Mouse (Mus musculus): Measurements from ENCODE around the gene Agap1. TPM values are rescaled to one million over a fixed set of nuclear protein-coding genes. Genes with fewer than 3 reads are reported as not detected.

The Agap1 gene
- polyA plus RNA-seq, 1 experiment from 2014 or later: 28.6 TPM

DNA sequence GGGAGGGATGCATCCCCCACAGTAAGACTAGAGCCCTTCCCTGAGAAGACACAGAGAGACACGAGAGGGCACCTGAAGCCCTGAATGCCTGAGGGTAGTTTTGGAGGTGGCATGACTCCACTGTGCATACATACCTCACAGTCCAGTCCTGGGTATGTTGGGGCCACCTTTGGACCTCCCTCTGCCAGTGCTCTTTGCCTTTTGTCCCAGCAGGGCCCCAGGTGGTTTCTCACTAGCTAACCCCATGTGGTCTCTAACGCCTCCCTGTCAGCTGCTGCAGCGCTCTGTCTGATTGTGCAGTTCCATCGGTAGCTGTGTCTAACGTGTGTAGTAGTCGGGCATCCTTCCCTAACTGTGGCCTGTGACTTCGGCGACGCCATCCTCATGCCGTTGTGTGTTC, 172.3 kb downstream of the Agap1 start:
- DNase-seq (ENCODE audit: low spot score) (no peak), ATAC-seq (no peak)
- Histone ChIP-seq H3K4me1 (ENCODE audit: control insufficient read depth, insufficient read depth, low read length) (no peaks in the 10 kb centered on the region), H3K27me3 (replicated peaks; ENCODE audit: control insufficient read depth, insufficient read depth, low read length) (no peaks in the 10 kb centered on the region), H3K4me3 (ENCODE audit: low read depth, low read length) (no peak overlapping the region), H3K9ac (ENCODE audit: low read length) (no peak overlapping the region), H3K4me2 (ENCODE audit: low read length) (no peak overlapping the region), H3K36me3 (ENCODE audit: control insufficient read depth, insufficient read depth, low read length) (peaks cover 15% of the 10 kb centered on the region), H3K27ac (ENCODE audit: low read depth, low read length) (no peak overlapping the region), H3K9me3 (replicated peaks; ENCODE audit: control insufficient read depth, low read length) (no peaks in the 10 kb centered on the region)
- WGBS: 69% methylated on average over 10 of the region's 10 CpGs

DNA sequence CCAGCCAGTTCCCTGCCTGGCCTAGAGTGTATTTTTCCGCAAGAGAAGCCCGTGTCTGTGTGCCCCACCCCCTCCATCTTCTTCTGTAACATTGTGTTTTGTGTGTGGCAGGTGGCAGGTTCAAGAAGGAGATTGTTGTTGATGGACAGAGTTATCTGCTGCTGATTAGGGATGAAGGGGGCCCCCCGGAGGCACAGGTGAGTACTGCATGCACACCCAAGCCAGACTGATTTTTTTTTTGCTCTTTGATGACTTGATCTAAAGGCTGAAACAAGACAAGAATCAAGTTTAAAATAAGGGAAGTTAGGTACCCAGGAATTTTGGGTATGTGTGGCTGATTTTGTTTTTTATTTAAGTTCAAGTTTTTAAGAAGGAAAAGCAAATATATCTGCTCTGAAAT, 173.0 kb downstream of the Agap1 start:
- Histone ChIP-seq H3K9ac (ENCODE audit: low read length) (no peak overlapping the region), H3K4me1 (ENCODE audit: control insufficient read depth, insufficient read depth, low read length) (no peaks in the 10 kb centered on the region), H3K4me3 (ENCODE audit: low read depth, low read length) (no peak overlapping the region), H3K9me3 (replicated peaks; ENCODE audit: control insufficient read depth, low read length) (no peaks in the 10 kb centered on the region), H3K27me3 (replicated peaks; ENCODE audit: control insufficient read depth, insufficient read depth, low read length) (no peaks in the 10 kb centered on the region), H3K4me2 (ENCODE audit: low read length) (no peak overlapping the region), H3K27ac (ENCODE audit: low read depth, low read length) (no peak overlapping the region), H3K36me3 (ENCODE audit: control insufficient read depth, insufficient read depth, low read length) (peaks cover 19% of the 10 kb centered on the region)
- WGBS: 65% methylated on average over 3 of the region's 3 CpGs
- ATAC-seq (no peak), DNase-seq (ENCODE audit: low spot score) (no peak)

DNA sequence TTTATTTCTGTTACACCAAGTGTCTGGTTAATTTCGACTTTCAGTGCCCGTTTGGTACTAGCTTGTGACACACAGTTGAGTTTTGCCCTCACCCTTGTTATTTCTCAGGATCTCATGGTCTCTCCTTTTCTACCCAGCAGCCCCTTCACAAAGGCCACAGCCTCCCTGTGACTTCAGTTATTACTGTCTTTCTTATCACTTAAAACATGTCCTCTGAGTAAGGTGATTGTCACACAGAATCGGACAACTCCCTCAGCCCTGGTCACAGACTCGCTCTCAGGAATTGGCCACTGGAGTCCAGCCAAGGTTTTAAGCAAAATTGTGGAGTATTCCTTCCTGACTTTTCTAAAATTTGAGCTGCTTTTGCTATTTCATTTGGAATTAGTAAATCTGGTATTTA, 176.2 kb downstream of the Agap1 start:
- Histone ChIP-seq H3K4me1 (ENCODE audit: control insufficient read depth, insufficient read depth, low read length) (no peaks in the 10 kb centered on the region), H3K9me3 (replicated peaks; ENCODE audit: control insufficient read depth, low read length) (no peaks in the 10 kb centered on the region), H3K36me3 (ENCODE audit: control insufficient read depth, insufficient read depth, low read length) (peaks cover 43% of the 10 kb centered on the region), H3K4me2 (ENCODE audit: low read length) (no peak overlapping the region), H3K4me3 (ENCODE audit: low read depth, low read length) (no peak overlapping the region), H3K9ac (ENCODE audit: low read length) (no peak overlapping the region), H3K27me3 (replicated peaks; ENCODE audit: control insufficient read depth, insufficient read depth, low read length) (no peaks in the 10 kb centered on the region), H3K27ac (ENCODE audit: low read depth, low read length) (no peak overlapping the region)
- no peak for DNase-seq (ENCODE audit: low spot score)
- ATAC-seq: no peak
- 89% methylated on average over 4 of the region's 4 CpGs for WGBS

DNA sequence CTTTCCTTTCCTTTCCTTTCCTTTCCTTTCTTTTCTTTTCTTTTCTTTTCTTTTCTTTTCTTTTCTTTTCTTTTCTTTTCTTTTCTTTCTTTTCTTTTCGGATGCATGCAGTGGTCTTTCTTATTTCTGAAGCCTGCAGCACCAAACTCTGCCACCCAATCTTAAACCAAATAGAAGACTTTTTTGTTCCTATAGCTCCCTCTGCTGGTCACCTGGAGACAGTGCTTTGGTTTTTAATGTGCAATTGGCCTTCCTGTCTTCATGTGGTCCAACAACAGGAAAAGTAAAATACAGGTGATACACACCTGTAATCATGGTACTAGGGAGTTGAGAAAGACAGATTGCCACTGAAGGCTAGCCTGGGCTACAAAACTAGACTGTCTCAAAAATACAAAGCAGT, 177.1 kb downstream of the Agap1 start:
- no peak overlapping the region for H3K4me2 ChIP-seq (ENCODE audit: low read length)
- ATAC-seq: no peak
- H3K27ac ChIP-seq (ENCODE audit: low read depth, low read length): no peak overlapping the region
- H3K4me3 ChIP-seq (ENCODE audit: low read depth, low read length): no peak overlapping the region
- no peaks in the 10 kb centered on the region for H3K9me3 ChIP-seq (replicated peaks; ENCODE audit: control insufficient read depth, low read length)
- H3K4me1 ChIP-seq (ENCODE audit: control insufficient read depth, insufficient read depth, low read length): no peaks in the 10 kb centered on the region
- WGBS: 7% methylated on average over 1 of the region's 1 CpGs
- no peak overlapping the region for H3K9ac ChIP-seq (ENCODE audit: low read length)
- H3K36me3 ChIP-seq (ENCODE audit: control insufficient read depth, insufficient read depth, low read length): peaks cover 48% of the 10 kb centered on the region
- no peaks in the 10 kb centered on the region for H3K27me3 ChIP-seq (replicated peaks; ENCODE audit: control insufficient read depth, insufficient read depth, low read length)
- DNase-seq (ENCODE audit: low spot score): peak; percentile 83

DNA sequence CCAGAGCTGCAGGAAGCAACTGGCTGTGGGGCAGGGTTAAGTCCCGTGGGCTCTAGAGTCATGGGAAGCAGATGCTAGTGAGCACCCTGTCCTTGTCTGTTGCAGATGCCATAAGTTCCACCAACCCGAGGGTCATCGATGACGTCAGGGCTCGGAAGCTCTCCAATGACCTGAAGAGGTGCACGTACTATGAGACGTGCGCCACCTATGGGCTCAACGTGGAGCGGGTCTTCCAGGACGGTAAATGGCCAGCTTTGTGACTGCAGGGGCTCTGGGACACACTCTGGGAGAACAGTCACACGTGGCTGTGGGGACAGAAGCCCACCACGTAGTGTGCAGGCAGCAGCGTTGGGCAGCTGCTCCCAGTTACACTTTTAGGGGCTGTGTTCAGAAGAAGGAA, 179.4 kb downstream of the Agap1 start:
- Histone ChIP-seq H3K4me3 (ENCODE audit: low read depth, low read length) (no peak overlapping the region), H3K27ac (ENCODE audit: low read depth, low read length) (no peak overlapping the region), H3K36me3 (ENCODE audit: control insufficient read depth, insufficient read depth, low read length) (peaks cover 58% of the 10 kb centered on the region), H3K4me2 (ENCODE audit: low read length) (no peak overlapping the region), H3K9ac (ENCODE audit: low read length) (no peak overlapping the region), H3K9me3 (replicated peaks; ENCODE audit: control insufficient read depth, low read length) (no peaks in the 10 kb centered on the region), H3K27me3 (replicated peaks; ENCODE audit: control insufficient read depth, insufficient read depth, low read length) (no peaks in the 10 kb centered on the region), H3K4me1 (ENCODE audit: control insufficient read depth, insufficient read depth, low read length) (no peaks in the 10 kb centered on the region)
- no peak for ATAC-seq
- WGBS: 74% methylated on average over 14 of the region's 14 CpGs
- DNase-seq (ENCODE audit: low spot score): no peak

DNA sequence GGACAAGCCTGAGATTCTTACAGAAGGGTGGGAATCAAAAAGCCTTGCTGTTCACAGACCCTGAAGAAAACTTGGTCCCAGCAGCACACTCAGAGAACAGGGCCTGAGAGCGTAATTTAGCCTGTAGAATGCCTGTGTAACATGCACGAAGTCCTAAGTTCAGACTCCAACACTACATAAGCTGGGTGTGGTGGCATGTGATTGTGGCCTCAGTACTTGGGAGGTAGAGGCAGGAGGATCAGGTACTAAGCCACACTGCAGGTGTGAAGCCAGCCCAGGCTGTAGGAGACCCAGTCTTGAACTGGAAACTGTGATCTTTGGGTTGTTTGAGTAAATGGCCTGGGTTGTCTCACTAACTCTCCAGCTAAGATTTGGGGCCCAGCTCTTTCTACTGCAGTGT, 180.5 kb downstream of the Agap1 start:
- Histone ChIP-seq H3K9me3 (replicated peaks; ENCODE audit: control insufficient read depth, low read length) (no peaks in the 10 kb centered on the region), H3K27ac (ENCODE audit: low read depth, low read length) (no peak overlapping the region), H3K9ac (ENCODE audit: low read length) (no peak overlapping the region), H3K36me3 (ENCODE audit: control insufficient read depth, insufficient read depth, low read length) (peaks cover 47% of the 10 kb centered on the region), H3K27me3 (replicated peaks; ENCODE audit: control insufficient read depth, insufficient read depth, low read length) (no peaks in the 10 kb centered on the region), H3K4me1 (ENCODE audit: control insufficient read depth, insufficient read depth, low read length) (no peaks in the 10 kb centered on the region), H3K4me2 (ENCODE audit: low read length) (no peak overlapping the region), H3K4me3 (ENCODE audit: low read depth, low read length) (no peak overlapping the region)
- ATAC-seq (no peak), DNase-seq (ENCODE audit: low spot score) (no peak)
- WGBS: 89% methylated on average over 2 of the region's 2 CpGs

DNA sequence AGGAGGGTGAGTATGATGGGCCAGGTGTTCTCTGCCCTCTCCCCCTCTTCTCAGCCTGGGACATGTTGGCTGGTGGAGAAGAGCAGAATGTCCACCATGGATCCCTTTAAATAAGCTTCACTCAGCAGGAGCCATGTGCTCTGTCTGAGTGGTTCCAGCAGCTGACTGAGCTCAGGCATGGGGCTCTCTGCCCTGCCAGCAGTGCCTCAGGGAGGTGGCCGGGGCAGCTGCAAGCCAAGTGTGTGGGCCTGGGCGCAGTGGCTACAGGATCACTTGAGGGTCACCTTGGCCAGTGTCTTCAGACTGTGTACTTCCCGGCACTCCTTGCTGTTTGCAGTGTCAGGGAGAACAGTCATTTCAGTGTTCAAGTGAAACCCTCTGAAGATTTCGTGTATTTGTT, 183.1 kb downstream of the Agap1 start:
- ATAC-seq: no peak
- Histone ChIP-seq H3K27me3 (replicated peaks; ENCODE audit: control insufficient read depth, insufficient read depth, low read length) (no peaks in the 10 kb centered on the region), H3K36me3 (ENCODE audit: control insufficient read depth, insufficient read depth, low read length) (peaks cover 41% of the 10 kb centered on the region), H3K9me3 (replicated peaks; ENCODE audit: control insufficient read depth, low read length) (no peaks in the 10 kb centered on the region), H3K4me1 (ENCODE audit: control insufficient read depth, insufficient read depth, low read length) (no peaks in the 10 kb centered on the region), H3K9ac (ENCODE audit: low read length) (no peak overlapping the region), H3K27ac (ENCODE audit: low read depth, low read length) (no peak overlapping the region), H3K4me3 (ENCODE audit: low read depth, low read length) (no peak overlapping the region), H3K4me2 (ENCODE audit: low read length) (no peak overlapping the region)
- DNase-seq (ENCODE audit: low spot score): no peak
- 95% methylated on average over 4 of the region's 4 CpGs for WGBS

- whole genome bisulfite sequencing: 77% methylated on average over 8 of the region's 8 CpGs
- H3K4me2 ChIP-seq (ENCODE audit: low read length): no peak overlapping the region
Observed at GRCm38 (mm10) chr1:89643445-89644100, 189.0 kb downstream of the Agap1 start.

GRCm38 (mm10) chr1:89644120-89644519, 189.5 kb downstream of the Agap1 start:
- no peak overlapping the region for H3K4me3 ChIP-seq (ENCODE audit: low read depth, low read length)
- no peaks in the 10 kb centered on the region for H3K27me3 ChIP-seq (replicated peaks; ENCODE audit: control insufficient read depth, insufficient read depth, low read length)
- no peaks in the 10 kb centered on the region for H3K4me1 ChIP-seq (ENCODE audit: control insufficient read depth, insufficient read depth, low read length)
- H3K36me3 ChIP-seq (ENCODE audit: control insufficient read depth, insufficient read depth, low read length): peaks cover 5% of the 10 kb centered on the region; the same call in 1 of the 2 replicates
- DNase-seq (ENCODE audit: low spot score) (no peak), ATAC-seq (no peak)
- H3K9ac ChIP-seq (ENCODE audit: low read length): no peak overlapping the region
- WGBS: 91% methylated on average over 11 of the region's 11 CpGs
- no peak overlapping the region for H3K27ac ChIP-seq (ENCODE audit: low read depth, low read length)
- H3K9me3 ChIP-seq (replicated peaks; ENCODE audit: control insufficient read depth, low read length): no peaks in the 10 kb centered on the region
- H3K4me2 ChIP-seq (ENCODE audit: low read length): no peak overlapping the region

More at GRCm38 (mm10) chr1:89643445-89644100, 189.0 kb downstream of the Agap1 start:
- Histone ChIP-seq H3K9ac (ENCODE audit: low read length) (no peak overlapping the region), H3K36me3 (ENCODE audit: control insufficient read depth, insufficient read depth, low read length) (peaks cover 5% of the 10 kb centered on the region; the same call in 1 of the 2 replicates), H3K27me3 (replicated peaks; ENCODE audit: control insufficient read depth, insufficient read depth, low read length) (no peaks in the 10 kb centered on the region), H3K4me3 (ENCODE audit: low read depth, low read length) (no peak overlapping the region), H3K9me3 (replicated peaks; ENCODE audit: control insufficient read depth, low read length) (no peaks in the 10 kb centered on the region), H3K4me1 (ENCODE audit: control insufficient read depth, insufficient read depth, low read length) (no peaks in the 10 kb centered on the region), H3K27ac (ENCODE audit: low read depth, low read length) (no peak overlapping the region)
- no peak for ATAC-seq
- peak; percentile 74 for DNase-seq (ENCODE audit: low spot score)

Measured in forebrain, embryonic 14.5 days (tissue).